Mouse (Mus musculus) heart, postnatal 0 days (tissue): ENCODE results near the gene Olfr270. TPM values are rescaled to one million over a fixed set of nuclear protein-coding genes. Genes with fewer than 3 reads are reported as not detected.

Experiments used
- ATAC-seq: fragments of 200-750 bp; cut with Nextera tagmentation; 2 replicates; pipeline ENCODE4 v1.8.0; 2017; ENCODE audit warnings: low read depth, moderate number of reproducible peaks, moderate library complexity; ENCODE audit not compliant: insufficient read depth
- DNase-seq: peaks from one replicate; pipeline ENCODE4 v3.0.0-alpha.2; 2016; ENCODE audit warnings: low spot score
- H3K27ac ChIP-seq: fragments of 300-500 bp; sonication (generic); 2 replicates; pipeline ENCODE4 v1.5.1; 2014; ENCODE audit warnings: low read depth, mild to moderate bottlenecking
- H3K27me3 ChIP-seq: fragments of 300-500 bp; sonication (generic); 2 replicates; pipeline ENCODE4 v1.6.1; 2014; ENCODE audit warnings: low read length, mixed read lengths; ENCODE audit not compliant: control insufficient read depth, insufficient read depth
- H3K36me3 ChIP-seq: fragments of 300-500 bp; sonication (generic); replicated peaks from 2 replicates; pipeline ENCODE4 v1.6.1; 2014; ENCODE audit warnings: low read length, mixed read lengths; ENCODE audit not compliant: control insufficient read depth, insufficient read depth
- H3K4me1 ChIP-seq: fragments of 300-500 bp; sonication (generic); 2 replicates; pipeline ENCODE4 v1.6.1; 2014; ENCODE audit warnings: antibody characterized with exemption; ENCODE audit not compliant: control insufficient read depth, insufficient read depth
- H3K4me2 ChIP-seq: fragments of 300-500 bp; sonication (generic); 2 replicates; pipeline ENCODE4 v1.6.1; 2014; ENCODE audit warnings: low read depth, mild to moderate bottlenecking, low read length, moderate library complexity
- H3K4me3 ChIP-seq: fragments of 300-500 bp; sonication (generic); 2 replicates; pipeline ENCODE4 v1.5.1; 2014; ENCODE audit warnings: low read depth, low read length
- H3K9ac ChIP-seq: fragments of 300-500 bp; sonication (generic); replicated peaks from 2 replicates; pipeline ENCODE4 v1.6.1; 2014; ENCODE audit warnings: low read depth, low read length, mixed read lengths
- H3K9me3 ChIP-seq: fragments of 300-500 bp; sonication (generic); replicated peaks from 2 replicates; pipeline ENCODE4 v1.6.1; 2016; ENCODE audit warnings: low read length; ENCODE audit not compliant: control insufficient read depth
- CTCF ChIP-seq: IDR thresholded peaks from 2 replicates; pipeline ENCODE4 v1.5.1; 2016; ENCODE audit warnings: antibody characterized with exemption, control low read depth, low read depth
- EP300 ChIP-seq: IDR thresholded peaks from 2 replicates; pipeline ENCODE4 v1.6.1; 2016; ENCODE audit warnings: antibody characterized with exemption, low read depth
- WGBS: fragments of 180-500 bp; shearing (Covaris S2); extraction: QIAGEN DNeasy Blood & Tissue Kit; methylation state at CpG from one replicate; pipeline ENCODE4 v1.1.7; 2014; 5-methylcytosine and 5-hydroxymethylcytosine counted together
- polyA plus RNA-seq: library from polyadenylated mRNA; unstranded; fragments of >200 nt; fragmentation: Nextera tagmentation; extraction: Ambion mirVana; gene quantifications from 2 replicates; pipeline ENCODE4 v1.2.1, GENCODE M21; 2015
- total RNA-seq: library from RNA; depleted of rRNA; stranded (reverse); fragments of >200 nt; gene quantifications from 2 replicates; pipeline ENCODE4 v1.2.3, GENCODE M21; 2014; ENCODE audit warnings: low replicate concordance; rRNA removed

The Olfr270 gene
- total RNA-seq (not detected in 2 replicates), polyA plus RNA-seq (not detected in 2 replicates)

GRCm38 (mm10) chr4:52964247-52964646 is at the start of gene Olfr270:
TSS of gene Olfr270 (plus strand) at chr4:52964547.
- no peak for TF ChIP-seq CTCF
- no peak for TF ChIP-seq EP300
- H3K4me3 ChIP-seq, result no peak within 1 kb of the TSS
- no peaks in the 10 kb centered on the region for H3K9me3 ChIP-seq
- DNase-seq (no peak), ATAC-seq (no peak)
- H3K9ac ChIP-seq, result no peak within 1 kb of the TSS
- no peaks in the 10 kb centered on the region for H3K4me1 ChIP-seq
- no peak within 1 kb of the TSS for H3K27ac ChIP-seq
- no peak within 1 kb of the TSS for H3K4me2 ChIP-seq
- H3K36me3 ChIP-seq, result no peaks in the 10 kb centered on the region
- no peaks in the 10 kb centered on the region for H3K27me3 ChIP-seq

GRCm38 (mm10) chr4:52916659-52917310 is 47.6 kb upstream of the Olfr270 start:
- ATAC-seq, result no peak
- Histone ChIP-seq H3K4me3 (no peak overlapping the region), H3K4me1 (no peaks in the 10 kb centered on the region), H3K36me3 (no peaks in the 10 kb centered on the region), H3K27ac (no peak overlapping the region), H3K27me3 (no peaks in the 10 kb centered on the region), H3K9me3 (no peaks in the 10 kb centered on the region), H3K9ac (no peak overlapping the region), H3K4me2 (no peak overlapping the region)
- WGBS, result 74% methylated on average over 6 of the region's 6 CpGs
- TF ChIP-seq CTCF, result no peak
- no peak for TF ChIP-seq EP300
- DNase-seq, result no peak

- Histone ChIP-seq H3K9me3 (no peaks in the 10 kb centered on the region), H3K4me2 (no peak overlapping the region), H3K27me3 (no peaks in the 10 kb centered on the region), H3K4me3 (no peak overlapping the region), H3K27ac (no peak overlapping the region), H3K4me1 (no peaks in the 10 kb centered on the region), H3K9ac (no peak overlapping the region), H3K36me3 (no peaks in the 10 kb centered on the region)
- no peak for DNase-seq
- ATAC-seq, result no peak
- 86% methylated on average over 2 of the region's 2 CpGs for WGBS
- TF ChIP-seq EP300 (no peak), CTCF (no peak)
Measured at GRCm38 (mm10) chr4:52917311-52917688, 47.0 kb upstream of the Olfr270 start.

DNA sequence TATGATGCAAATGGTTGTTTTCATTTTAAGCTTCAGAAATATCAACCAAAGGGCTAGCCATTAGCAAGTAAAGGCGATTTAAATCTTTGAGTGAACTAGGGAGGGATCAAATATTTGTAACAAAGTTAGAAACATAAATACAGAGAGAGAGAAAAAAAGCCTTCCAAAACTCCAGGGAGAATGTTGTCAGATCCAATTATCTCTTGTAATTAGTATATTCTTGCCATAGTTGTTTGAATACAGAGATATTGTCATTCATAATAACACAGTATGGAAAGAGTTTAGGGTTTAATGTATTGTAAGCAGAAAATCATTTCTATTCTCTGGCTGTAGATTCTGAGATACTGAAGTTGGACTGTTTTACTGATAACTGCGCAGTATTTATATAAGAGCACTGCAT is 45.3 kb upstream of the Olfr270 start, which contains the start of gene Olfr272:
Gene Olfr272 (minus strand): TSS at position 101 of the 400 bp plus-strand sequence.
- Histone ChIP-seq H3K4me1 (no peaks in the 10 kb centered on the region), H3K36me3 (no peaks in the 10 kb centered on the region), H3K4me2 (no peak within 1 kb of the TSS), H3K27me3 (no peaks in the 10 kb centered on the region), H3K27ac (no peak within 1 kb of the TSS), H3K4me3 (no peak within 1 kb of the TSS), H3K9me3 (no peaks in the 10 kb centered on the region), H3K9ac (no peak within 1 kb of the TSS)
- no peak for TF ChIP-seq CTCF
- no peak for TF ChIP-seq EP300
- DNase-seq, result no peak
- no peak for ATAC-seq
- 71% methylated on average over 2 of the region's 2 CpGs for WGBS

- DNase-seq (no peak), ATAC-seq (no peak)
- H3K9me3 ChIP-seq, result no peaks in the 10 kb centered on the region
- TF ChIP-seq CTCF, result no peak
- no peak for TF ChIP-seq EP300
- no peak overlapping the region for H3K4me2 ChIP-seq
- H3K4me1 ChIP-seq, result no peaks in the 10 kb centered on the region
- no peak overlapping the region for H3K4me3 ChIP-seq
- H3K36me3 ChIP-seq, result no peaks in the 10 kb centered on the region
- 86% methylated on average over 4 of the region's 4 CpGs for WGBS
- no peaks in the 10 kb centered on the region for H3K27me3 ChIP-seq
- no peak overlapping the region for H3K27ac ChIP-seq
- no peak overlapping the region for H3K9ac ChIP-seq
Measured at GRCm38 (mm10) chr4:52930480-52930879, 33.9 kb upstream of the Olfr270 start.

DNA sequence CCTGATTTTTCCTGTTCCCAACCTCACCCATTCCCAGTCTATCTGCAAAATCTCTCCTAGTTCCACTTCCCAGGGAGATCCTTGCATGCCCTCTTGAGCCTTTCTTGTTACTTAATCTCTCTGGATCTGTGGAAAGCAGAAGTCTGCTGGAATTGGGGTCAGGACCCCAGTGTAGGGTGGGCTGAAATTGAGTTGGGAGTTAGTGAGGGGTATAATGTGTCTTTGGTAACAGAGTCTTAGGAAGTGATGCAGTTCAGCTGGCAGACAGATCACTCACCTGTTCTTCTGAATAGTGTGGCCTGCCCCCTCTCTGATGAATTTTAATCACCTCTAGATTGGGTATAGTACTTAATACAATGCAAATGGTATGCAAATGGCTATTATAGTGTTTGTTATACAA is 17.7 kb upstream of the Olfr270 start:
- DNase-seq (no peak), ATAC-seq (no peak)
- Histone ChIP-seq H3K27me3 (no peaks in the 10 kb centered on the region), H3K9me3 (no peaks in the 10 kb centered on the region), H3K4me3 (no peak overlapping the region), H3K36me3 (no peaks in the 10 kb centered on the region), H3K27ac (no peak overlapping the region), H3K9ac (no peak overlapping the region), H3K4me2 (no peak overlapping the region), H3K4me1 (no peaks in the 10 kb centered on the region)
- TF ChIP-seq CTCF (no peak), EP300 (no peak)
